Mouse (Mus musculus) myocyte (in vitro differentiated cells): ENCODE measurements around the gene Aass.

Experiments used
- E2F4 ChIP-seq: IDR thresholded peaks from one replicate; pipeline ENCODE4 v1.6.1; 2011; ENCODE audit warnings: mild to moderate bottlenecking, control low read depth, moderate library complexity; ENCODE audit not compliant: insufficient read depth
- MYOD1 ChIP-seq, 3 experiments: IDR thresholded peaks; one replicate each; pipeline ENCODE4 v1.6.1; 2011; ENCODE audit warnings: control low read depth in 2 of 3, low read depth in 2 of 3, mild to moderate bottlenecking in 2 of 3, moderate library complexity in 1 of 3; ENCODE audit not compliant: insufficient read length in 2 of 3, control insufficient read depth in 1 of 3
- MYOG ChIP-seq, 3 experiments: IDR thresholded peaks; one replicate each; pipeline ENCODE4 v1.6.1; 2011; ENCODE audit warnings: control low read depth in 2 of 3, low read depth in 2 of 3, mild to moderate bottlenecking in 2 of 3; ENCODE audit not compliant: insufficient read length in 2 of 3, control insufficient read depth in 1 of 3, insufficient read depth in 1 of 3
- POLR2A ChIP-seq: IDR thresholded peaks from one replicate; pipeline ENCODE4 v1.6.1; 2011; ENCODE audit warnings: low read depth, mild to moderate bottlenecking, control low read depth, moderate library complexity; ENCODE audit not compliant: insufficient read length
- POLR2AphosphoS2 ChIP-seq: IDR thresholded peaks from one replicate; pipeline ENCODE4 v1.6.1; 2011; ENCODE audit warnings: low read depth, control low read depth; ENCODE audit not compliant: insufficient read length
- REST ChIP-seq: IDR thresholded peaks from one replicate; pipeline ENCODE4 v1.6.1; 2011; ENCODE audit warnings: mild to moderate bottlenecking, control low read depth, moderate library complexity; ENCODE audit not compliant: insufficient read depth, insufficient read length
- TCF12 ChIP-seq: IDR thresholded peaks from one replicate; pipeline ENCODE4 v1.6.1; 2011; ENCODE audit warnings: mild to moderate bottlenecking, control low read depth; ENCODE audit not compliant: poor library complexity, insufficient read depth, severe bottlenecking
- USF1 ChIP-seq: IDR thresholded peaks from one replicate; pipeline ENCODE4 v1.6.1; 2011; ENCODE audit warnings: low read depth, mild to moderate bottlenecking, control low read depth, moderate library complexity

DNA sequence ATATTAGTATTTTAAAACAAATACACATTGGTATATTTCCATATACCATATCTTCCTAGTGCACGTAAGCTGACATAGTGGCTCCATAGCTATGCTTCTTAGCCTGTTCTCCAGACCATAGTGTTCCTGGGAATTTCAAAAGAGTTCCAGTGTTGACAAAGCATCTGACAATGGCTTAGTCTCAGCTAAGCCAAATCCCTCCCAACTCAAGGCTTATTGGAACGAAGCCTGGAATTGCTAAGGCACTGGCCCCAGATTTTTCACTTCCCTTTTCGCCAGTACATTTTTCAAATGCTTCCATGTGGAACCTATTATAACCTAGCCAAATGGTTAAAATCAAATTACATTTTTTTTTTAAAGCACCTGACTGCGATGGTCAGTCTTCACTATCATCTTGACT, 3.6 kb downstream of the Aass start:
- TF ChIP-seq E2F4 = no peak
- no peak for TF ChIP-seq REST
- TF ChIP-seq POLR2A = no peak
- no peak for TF ChIP-seq USF1
- TF ChIP-seq MYOD1 (IDR thresholded peaks at IDR 0.05; ENCODE audit: control insufficient read depth in 1 of 3, insufficient read length in 2 of 3, low read depth in 2 of 3) = no peak
- TF ChIP-seq TCF12 = no peak
- TF ChIP-seq POLR2AphosphoS2 = no peak
- TF ChIP-seq MYOG (IDR thresholded peaks at IDR 0.05; ENCODE audit: control insufficient read depth in 1 of 3, insufficient read depth in 1 of 3, insufficient read length in 2 of 3, low read depth in 2 of 3) = no peak
